Mouse (Mus musculus) liver, postnatal 0 days (tissue): Measurements from ENCODE around the gene Mpp1. TPM values are rescaled to one million over a fixed set of nuclear protein-coding genes. Genes with fewer than 3 reads are reported as not detected.
A peak's percentile ranks its signal among the peaks of the same experiment; 100 is the strongest.

Source experiments
- ATAC-seq: fragments of 200-750 bp; cut with Nextera tagmentation; 2 replicates; pipeline ENCODE4 v1.8.0; 2017; ENCODE audit warnings: mild to moderate bottlenecking, moderate library complexity
- DNase-seq: peaks from one replicate; pipeline ENCODE4 v3.0.0-alpha.2; 2016
- H3K27ac ChIP-seq: fragments of 300-500 bp; sonication (generic); 2 replicates; pipeline ENCODE4 v1.5.1; 2014; ENCODE audit warnings: antibody characterized with exemption, moderate library complexity, mild to moderate bottlenecking, low read depth
- H3K27me3 ChIP-seq: fragments of 300-500 bp; sonication (generic); 2 replicates; pipeline ENCODE4 v1.6.1; 2014; ENCODE audit warnings: low read length, control low read depth, mixed read lengths; ENCODE audit not compliant: insufficient read depth
- H3K36me3 ChIP-seq: fragments of 300-500 bp; sonication (generic); replicated peaks from 2 replicates; pipeline ENCODE4 v1.6.1; 2014; ENCODE audit warnings: mild to moderate bottlenecking, control low read depth, low read length, moderate library complexity, mixed read lengths; ENCODE audit not compliant: insufficient read depth
- H3K4me1 ChIP-seq: fragments of 300-500 bp; sonication (generic); 2 replicates; pipeline ENCODE4 v1.6.1; 2014; ENCODE audit warnings: antibody characterized with exemption, mild to moderate bottlenecking, control low read depth; ENCODE audit not compliant: insufficient read depth
- H3K4me2 ChIP-seq: fragments of 300-500 bp; sonication (generic); 2 replicates; pipeline ENCODE4 v1.6.1; 2014; ENCODE audit warnings: low read depth, mild to moderate bottlenecking, low read length, moderate library complexity, mixed read lengths
- H3K4me3 ChIP-seq: fragments of 300-500 bp; sonication (generic); 2 replicates; pipeline ENCODE4 v1.5.1; 2014; ENCODE audit warnings: low read depth, low read length
- H3K9ac ChIP-seq: fragments of 300-500 bp; sonication (generic); replicated peaks from 2 replicates; pipeline ENCODE4 v1.6.1; 2014; ENCODE audit warnings: mild to moderate bottlenecking, moderate library complexity
- H3K9me3 ChIP-seq: fragments of 300-500 bp; sonication (generic); 2 replicates; pipeline ENCODE4 v1.6.1; 2016; ENCODE audit warnings: mild to moderate bottlenecking, control low read depth, low read length, mixed read lengths
- CTCF ChIP-seq: sonication (generic); IDR thresholded peaks from 2 replicates; pipeline ENCODE4 v1.5.1; 2016; ENCODE audit warnings: antibody characterized with exemption, low read depth
- EP300 ChIP-seq: IDR thresholded peaks from 2 replicates; pipeline ENCODE4 v1.6.1; 2016; ENCODE audit warnings: antibody characterized with exemption, low read depth, mild to moderate bottlenecking
- WGBS: fragments of 180-500 bp; shearing (Covaris S2); extraction: QIAGEN DNeasy Blood & Tissue Kit; methylation state at CpG from one replicate; pipeline ENCODE4 v1.1.7; 2014; ENCODE audit not compliant: insufficient replicate concordance; 5-methylcytosine and 5-hydroxymethylcytosine counted together
- polyA plus RNA-seq: library from polyadenylated mRNA; unstranded; fragments of >200 nt; fragmentation: Nextera tagmentation; extraction: Ambion mirVana; gene quantifications from 2 replicates; pipeline ENCODE4 v1.2.1, GENCODE M21; 2015

The Mpp1 gene
- polyA plus RNA-seq, 1 experiment from 2014 or later: 74.1 TPM

DNA sequence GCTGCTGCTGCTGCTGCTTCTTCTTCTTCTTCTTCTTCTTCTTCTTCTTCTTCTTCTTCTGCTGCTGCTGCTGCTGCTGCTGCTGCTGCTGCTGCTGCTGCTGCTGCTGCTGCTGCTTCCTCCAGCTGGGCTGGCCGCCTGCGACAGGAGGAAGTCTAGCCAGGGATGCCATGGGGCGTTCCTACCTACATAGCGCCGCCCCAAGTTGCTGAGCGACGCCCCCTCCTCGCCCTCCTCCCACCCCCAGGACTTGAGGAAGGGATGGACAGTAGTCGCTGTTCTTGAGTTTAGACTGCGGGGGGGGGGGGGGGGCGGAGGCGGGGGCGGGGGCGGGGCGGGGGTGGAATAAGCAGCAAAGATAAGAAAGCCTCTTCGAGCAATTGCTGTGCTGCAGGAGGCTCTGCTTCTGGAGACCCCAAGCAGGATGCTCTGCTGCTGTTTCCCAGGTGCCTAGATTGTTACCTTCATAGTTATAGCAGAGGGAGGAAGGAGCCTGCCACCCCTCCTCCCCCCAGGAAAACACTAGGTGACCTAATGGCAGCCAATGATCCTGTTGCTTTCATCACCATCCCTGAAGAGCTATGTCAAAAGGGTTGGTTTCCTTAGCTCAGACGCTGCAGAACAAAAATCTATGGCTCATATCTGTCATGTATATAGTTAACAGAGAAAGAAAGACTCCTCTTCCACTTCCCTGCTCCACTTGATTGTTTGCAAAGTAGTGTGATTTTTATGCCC lies 45.9 kb downstream of the Mpp1 start, which contains the start of gene Gab3:
Gene Gab3, minus strand, starts transcription at position 685 of the 735 bp plus-strand sequence.
- H3K9ac ChIP-seq: peak within 1 kb of the TSS; percentile 53
- WGBS: 19% methylated on average over 10 of the region's 17 CpGs
- H3K9me3 ChIP-seq: no peaks in the 10 kb centered on the region
- H3K4me1 ChIP-seq: 0 out of 2 replicates have a peak, but pooled peaks cover 2% of the 10 kb centered on the region
- H3K4me3 ChIP-seq: peak within 1 kb of the TSS; percentile 57
- DNase-seq: peak; percentile 64
- peak; percentile 83 for ATAC-seq
- no peaks in the 10 kb centered on the region for H3K36me3 ChIP-seq
- H3K27me3 ChIP-seq: no peaks in the 10 kb centered on the region
- peak within 1 kb of the TSS; percentile 34; the same call in 1 of the 2 replicates for H3K27ac ChIP-seq
- peak within 1 kb of the TSS; percentile 73 for H3K4me2 ChIP-seq
- no peak for TF ChIP-seq CTCF
- no peak for TF ChIP-seq EP300

DNA sequence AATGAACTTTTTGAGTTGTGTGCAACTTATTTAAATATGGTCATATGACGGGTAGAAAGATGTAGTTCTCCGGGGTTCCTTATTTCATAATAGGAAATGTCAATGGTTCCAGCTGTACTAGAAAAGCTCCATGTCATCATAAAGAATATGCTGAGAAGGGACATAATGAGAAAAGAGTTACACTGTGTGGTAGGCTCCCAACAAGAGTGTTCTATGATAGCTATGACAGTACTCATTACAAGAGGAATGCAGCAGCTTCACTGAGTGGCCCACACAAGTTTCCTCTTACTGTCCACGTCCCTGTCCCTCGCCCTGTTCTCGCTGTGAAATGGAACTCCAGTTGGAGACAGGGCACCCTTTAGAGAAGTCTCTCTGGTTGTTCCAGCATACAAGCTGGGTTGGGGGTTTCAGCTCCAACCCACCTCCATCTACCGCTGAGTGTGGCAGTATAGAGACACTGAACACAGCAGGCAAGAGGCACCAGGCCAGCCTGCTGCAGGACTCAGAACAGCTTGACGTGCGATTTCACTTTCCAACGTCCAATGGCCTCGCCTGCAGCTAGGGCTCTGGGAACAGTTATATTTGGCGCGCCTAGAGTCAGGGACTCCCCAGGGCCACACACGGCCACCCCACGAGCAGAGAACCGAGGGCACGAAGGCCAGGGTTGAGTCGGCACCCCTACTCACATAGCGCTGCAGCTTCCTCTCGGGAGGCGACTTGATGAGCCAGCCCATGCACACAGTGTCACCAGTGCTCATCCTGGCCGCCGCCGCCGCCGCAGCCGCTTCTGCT lies 46.6 kb downstream of the Mpp1 start:
- peak; percentile 28 for DNase-seq
- H3K4me2 ChIP-seq: peak overlapping the region; percentile 73
- no peak for TF ChIP-seq EP300
- no peak for TF ChIP-seq CTCF
- H3K9me3 ChIP-seq: no peaks in the 10 kb centered on the region
- WGBS: 13% methylated on average over 26 of the region's 26 CpGs
- H3K27me3 ChIP-seq: no peaks in the 10 kb centered on the region
- no peaks in the 10 kb centered on the region for H3K36me3 ChIP-seq
- peak overlapping the region; percentile 57 for H3K4me3 ChIP-seq
- H3K9ac ChIP-seq: peak overlapping the region; percentile 53
- peak; percentile 74 for ATAC-seq
- 0 out of 2 replicates have a peak, but pooled peaks cover 2% of the 10 kb centered on the region for H3K4me1 ChIP-seq
- H3K27ac ChIP-seq: peak overlapping the region; percentile 34; the same call in 1 of the 2 replicates

DNA sequence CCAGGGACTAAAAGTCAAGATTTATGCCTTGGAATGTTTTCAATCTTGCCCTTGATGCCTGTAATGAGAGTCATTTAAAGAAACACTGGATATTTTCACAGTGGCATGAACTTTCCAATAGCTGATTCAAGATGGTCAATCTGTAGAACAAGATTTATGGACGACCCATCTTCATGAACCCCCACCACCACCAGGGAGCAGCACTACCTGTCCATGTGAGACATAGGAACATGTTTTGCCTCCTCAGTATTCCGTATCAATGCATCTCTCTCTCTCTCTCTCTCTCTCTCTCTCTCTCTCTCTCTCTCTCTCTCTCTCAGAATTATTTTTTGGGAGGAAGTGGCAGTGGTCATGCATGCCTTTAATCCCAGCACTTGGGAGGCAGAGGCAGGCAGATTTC lies 48.5 kb downstream of the Mpp1 start:
- Histone ChIP-seq H3K4me1 (0 out of 2 replicates have a peak, but pooled peaks cover 2% of the 10 kb centered on the region), H3K4me3 (no peak overlapping the region), H3K9me3 (no peaks in the 10 kb centered on the region), H3K4me2 (no peak overlapping the region), H3K36me3 (no peaks in the 10 kb centered on the region), H3K27me3 (no peaks in the 10 kb centered on the region), H3K9ac (no peak overlapping the region), H3K27ac (no peak overlapping the region)
- TF ChIP-seq EP300: no peak
- TF ChIP-seq CTCF: peak; percentile 60
- 46% methylated on average over 2 of the region's 2 CpGs for WGBS
- ATAC-seq: no peak
- peak; percentile 25 for DNase-seq

Other genes with a start within 250 kb of the Mpp1 start
- gene Gab3, start 45.6 kb downstream of the Mpp1 start, polyA plus RNA-seq: 1.2 and 1.4 TPM in 2 replicates
- 33.0 and 46.7 TPM in 2 replicates for gene Dkc1, start 35.2 kb downstream of the Mpp1 start, polyA plus RNA-seq
- gene Smim9, start 32.8 kb upstream of the Mpp1 start, polyA plus RNA-seq: not detected in 2 replicates